Mouse (Mus musculus) layer of hippocampus, adult 18-20 months (tissue): ENCODE measurements around the gene Pias3. TPM values are rescaled to one million over a fixed set of nuclear protein-coding genes. Genes with fewer than 3 reads are reported as not detected.
A peak's percentile ranks its signal among the peaks of the same experiment; 100 is the strongest.
"Not testable (repeated sequence)": the region's sequence is repeated elsewhere in the genome, so short reads cannot be mapped to it uniquely, and the experiment has no call there.

Experiments
- DNase-seq, 2 experiments: peaks; one replicate each; pipeline ENCODE4 v3.0.0; 2022; ENCODE audit warnings: low spot score in 2 of 2
- long read RNA-seq: library from polyadenylated mRNA; stranded (forward); transcript quantifications from one replicate; pipeline ENCODE4 v2.0.0, GENCODE M21; 2021
- total RNA-seq, 2 experiments: library from RNA; stranded (reverse); gene quantifications; 2 replicates each; pipeline ENCODE4 v1.2.3; 2021

The Pias3 gene
- 10 to 100 TPM; 28.9 to 31.5 TPM for total RNA-seq
- long read RNA-seq, transcript Pias3-202 (14 exons, 2,858 nt) = minor isoform, 8 of 53 reads
- long read RNA-seq, transcript Pias3-201 (14 exons, 2,931 nt) = major isoform, 31 of 53 reads
- long read RNA-seq, partial matches to known transcripts = 6 of 53 reads
- long read RNA-seq, other reads (novel, unspliced or antisense) = 7 of 53 reads

GRCm38 (mm10) chr3:96696198-96696765, at the start of gene Pias3:
Pias3 (plus strand) TSS chr3:96696384.
- peak in 1 of 2 experiments; percentile 30 for DNase-seq

DNA sequence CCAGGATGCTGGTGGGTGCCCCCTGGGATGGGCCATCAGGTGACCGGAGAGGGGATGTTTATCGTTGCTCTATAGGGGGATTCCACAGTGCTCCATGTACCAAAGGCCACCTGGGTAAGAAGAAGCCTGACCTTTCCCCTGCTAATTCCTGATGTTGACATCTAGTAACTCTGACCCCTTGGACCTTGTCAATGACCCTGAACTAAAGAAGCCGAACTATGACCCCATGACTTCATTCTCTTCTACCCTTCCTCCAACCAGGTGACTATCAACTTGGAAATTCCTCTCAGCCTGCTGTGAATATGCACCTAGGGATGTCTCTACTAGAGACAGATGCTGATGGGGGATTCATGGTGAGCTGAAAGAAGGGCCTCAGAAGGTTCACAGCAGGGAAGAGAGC, 48.8 kb upstream of the Pias3 start:
- DNase-seq = no peak

- no peak for DNase-seq
Measured at GRCm38 (mm10) chr3:96660901-96661300, 35.3 kb upstream of the Pias3 start.

DNA sequence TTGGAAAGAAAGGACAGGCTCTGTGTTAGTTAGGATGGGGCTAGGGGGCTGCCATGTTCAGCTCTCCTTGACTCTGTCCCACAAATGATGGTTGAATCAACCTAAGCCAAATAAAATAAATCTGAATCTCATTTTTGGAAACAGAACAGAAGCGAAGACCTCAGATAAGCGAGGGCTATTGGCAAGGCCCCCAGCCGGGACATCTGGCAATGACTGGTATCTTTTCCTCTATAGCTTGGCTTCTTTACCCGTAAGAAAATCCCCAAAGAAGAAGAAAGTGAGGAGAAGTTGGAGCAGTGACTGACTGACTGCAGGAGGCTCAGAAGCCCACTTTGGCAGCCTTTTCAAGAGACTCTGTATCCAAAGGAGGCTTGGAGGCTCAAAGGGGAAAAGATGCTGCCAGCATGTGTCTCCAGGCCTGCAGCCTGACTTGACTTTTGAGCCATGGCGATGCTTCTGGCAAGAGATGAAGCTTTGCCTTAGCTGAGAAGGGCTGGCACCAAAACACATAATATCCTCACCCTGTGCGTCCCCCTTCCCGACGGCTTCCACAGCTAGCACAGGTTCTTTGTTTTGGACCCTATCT, 33.4 kb upstream of the Pias3 start:
- DNase-seq = no peak

GRCm38 (mm10) chr3:96663432-96664239, 32.5 kb upstream of the Pias3 start:
- peak; percentile 83 to 94 for DNase-seq

DNA sequence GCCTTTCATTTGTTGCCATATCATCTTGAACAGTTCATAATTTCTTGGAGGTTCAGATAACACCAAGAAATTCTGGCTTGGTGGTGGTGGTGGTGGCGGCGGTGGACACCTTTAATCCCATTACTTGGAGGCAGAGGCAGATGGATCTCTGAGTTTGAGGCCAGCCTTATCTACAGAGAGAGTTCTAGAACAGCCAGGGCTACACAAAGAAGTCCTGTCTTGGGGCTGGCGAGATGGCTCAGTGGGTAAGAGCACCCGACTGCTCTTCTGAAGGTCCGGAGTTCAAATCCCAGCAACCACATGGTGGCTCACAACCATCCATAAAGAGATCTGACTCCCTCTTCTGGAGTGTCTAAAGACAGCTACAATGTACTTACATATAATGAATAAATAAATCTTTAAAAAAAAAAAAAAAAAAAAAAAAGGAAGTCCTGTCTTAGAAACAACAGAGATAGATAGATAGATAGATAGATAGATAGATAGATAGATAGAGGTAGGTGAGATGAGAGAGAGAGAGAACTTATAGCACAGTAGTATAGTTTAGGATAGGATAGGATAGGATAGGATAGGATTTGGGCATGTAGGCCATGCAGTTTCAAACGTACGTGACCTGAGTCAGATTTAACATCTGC, 30.3 kb upstream of the Pias3 start:
- DNase-seq = not testable (repeated sequence)

- DNase-seq = no peak
Measured at GRCm38 (mm10) chr3:96666916-96667315, 29.3 kb upstream of the Pias3 start.

GRCm38 (mm10) chr3:96667316-96667715, 28.9 kb upstream of the Pias3 start:
- DNase-seq = no peak

DNA sequence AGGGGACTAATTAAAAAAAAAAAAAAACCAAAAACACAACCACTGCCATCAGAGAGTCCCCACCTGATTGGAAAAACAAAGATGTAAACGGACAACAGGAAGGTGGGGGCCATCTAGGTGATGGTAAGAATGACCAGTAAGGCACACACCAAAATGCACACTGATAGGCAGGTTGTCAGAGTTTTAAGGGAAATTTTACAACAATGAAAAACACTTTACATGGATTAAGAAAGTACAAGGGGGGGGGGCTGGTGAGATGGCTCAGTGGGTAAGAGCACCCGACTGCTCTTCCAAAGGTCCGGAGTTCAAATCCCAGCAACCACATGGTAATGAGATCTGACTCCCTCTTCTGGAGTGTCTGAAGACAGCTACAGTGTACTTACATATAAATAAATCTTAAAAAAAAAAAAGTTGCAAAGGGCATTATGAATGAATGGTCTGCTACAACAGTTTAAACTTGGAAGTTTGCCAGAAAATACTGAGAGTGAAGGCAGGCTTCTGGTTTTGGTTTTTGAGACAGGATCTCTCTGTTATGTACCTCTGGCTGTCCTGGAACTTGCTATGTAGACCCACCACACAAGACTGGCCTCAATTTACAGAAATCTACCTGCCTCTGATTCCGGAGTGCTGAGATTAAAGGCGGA, 27.6 kb upstream of the Pias3 start:
- no peak for DNase-seq

DNA sequence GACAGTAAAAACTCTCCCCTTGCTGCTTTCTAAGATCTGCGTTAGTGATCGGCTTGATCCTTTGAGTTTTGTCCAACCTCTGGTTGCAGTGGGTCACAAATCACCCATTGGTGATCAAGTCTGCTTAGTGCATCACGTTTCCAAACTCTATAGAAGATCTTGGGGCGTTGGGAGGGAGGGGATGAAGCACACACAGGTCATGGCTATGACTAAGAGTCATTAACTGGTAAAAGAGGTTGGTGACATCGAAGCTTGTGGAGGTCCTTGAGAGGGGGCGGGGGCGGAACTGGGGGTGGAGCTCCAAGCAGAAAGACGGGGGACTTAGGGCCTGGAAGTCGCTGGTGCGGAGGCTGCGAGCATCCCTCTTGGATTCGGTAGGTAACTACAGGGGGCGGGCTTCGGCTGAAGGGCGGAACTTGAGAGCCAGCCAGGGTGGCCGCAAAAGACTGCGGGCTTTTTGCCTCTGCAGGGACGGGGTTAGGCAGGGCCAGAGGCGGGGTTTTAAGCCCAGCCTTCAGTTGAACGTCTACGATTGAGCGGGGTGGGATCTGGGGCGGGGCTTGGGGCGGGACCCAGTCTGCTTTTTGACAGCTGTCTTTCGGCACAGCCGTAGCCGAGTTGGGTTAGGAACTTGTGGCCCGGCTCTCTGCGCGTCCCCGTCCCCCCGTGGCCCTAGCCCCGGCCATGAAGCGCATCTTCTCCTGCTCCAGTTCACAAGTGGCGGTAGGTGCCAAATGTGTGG, 26.3 kb upstream of the Pias3 start, which contains the start of gene Ankrd35:
Gene Ankrd35, plus strand, starts transcription at position 405 of the 742 bp plus-strand sequence.
- DNase-seq = peak; percentile 50 to 70

DNA sequence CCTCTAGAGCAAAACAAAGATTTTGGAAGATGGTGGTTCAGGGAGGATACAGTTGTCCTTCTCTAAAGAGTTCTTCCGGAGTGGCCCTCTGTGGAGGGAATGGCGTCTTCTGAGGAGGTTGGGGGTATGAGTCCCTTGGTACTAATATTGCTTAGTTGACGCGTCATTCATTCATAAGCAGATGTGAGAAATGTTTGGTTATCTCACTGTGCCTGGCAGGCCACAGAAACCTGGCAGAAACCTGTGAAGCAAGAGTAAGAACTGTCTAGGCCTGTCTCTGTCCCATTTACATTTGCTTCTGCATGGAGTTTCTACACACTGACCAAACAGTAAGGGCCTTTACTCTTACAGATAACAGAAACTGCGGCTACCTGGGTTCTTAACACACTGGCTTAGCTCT, 24.7 kb upstream of the Pias3 start:
- no peak for DNase-seq

GRCm38 (mm10) chr3:96673514-96673913, 22.7 kb upstream of the Pias3 start:
- DNase-seq = no peak

- DNase-seq = no peak
Measured at GRCm38 (mm10) chr3:96674442-96674841, 21.7 kb upstream of the Pias3 start.

DNA sequence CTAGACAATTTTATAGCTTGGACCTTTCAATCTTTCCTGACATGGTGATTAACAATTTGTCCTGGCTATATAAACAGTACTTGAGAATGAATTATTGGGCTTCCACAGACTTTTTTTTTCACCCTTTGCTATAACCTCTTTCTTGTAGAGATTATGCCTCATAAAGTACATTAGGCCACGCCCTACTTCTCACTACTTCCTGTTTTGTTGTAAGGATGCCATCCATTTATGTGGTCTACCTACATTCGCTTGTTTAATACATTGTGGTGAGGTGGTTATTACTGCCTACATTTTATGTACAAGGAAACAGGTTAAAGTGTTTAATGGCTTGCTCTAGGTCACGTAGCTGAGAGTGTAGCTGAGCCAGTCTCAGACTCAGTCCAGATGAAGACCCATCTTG, 21.0 kb upstream of the Pias3 start:
- no peak for DNase-seq

DNA sequence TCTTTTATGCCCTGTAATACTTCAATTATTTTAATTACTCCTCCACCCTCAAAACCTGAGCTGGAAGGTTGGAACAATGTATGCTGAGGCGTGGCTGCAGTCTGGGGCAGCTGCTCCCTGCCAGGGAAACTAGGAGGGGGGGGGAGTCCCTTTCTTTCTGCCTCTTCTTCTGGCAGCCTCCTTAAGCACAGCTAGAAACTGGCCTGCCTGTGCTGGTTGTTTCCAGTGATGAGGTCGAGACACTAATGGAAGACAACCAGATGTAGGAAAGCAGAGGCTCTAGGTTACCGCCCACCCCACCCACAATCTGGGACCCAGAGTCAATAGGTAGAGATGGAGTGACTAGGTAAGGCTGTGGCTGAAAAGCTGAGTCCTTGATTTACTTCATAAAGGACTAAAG, 20.5 kb upstream of the Pias3 start:
- DNase-seq = no peak

DNA sequence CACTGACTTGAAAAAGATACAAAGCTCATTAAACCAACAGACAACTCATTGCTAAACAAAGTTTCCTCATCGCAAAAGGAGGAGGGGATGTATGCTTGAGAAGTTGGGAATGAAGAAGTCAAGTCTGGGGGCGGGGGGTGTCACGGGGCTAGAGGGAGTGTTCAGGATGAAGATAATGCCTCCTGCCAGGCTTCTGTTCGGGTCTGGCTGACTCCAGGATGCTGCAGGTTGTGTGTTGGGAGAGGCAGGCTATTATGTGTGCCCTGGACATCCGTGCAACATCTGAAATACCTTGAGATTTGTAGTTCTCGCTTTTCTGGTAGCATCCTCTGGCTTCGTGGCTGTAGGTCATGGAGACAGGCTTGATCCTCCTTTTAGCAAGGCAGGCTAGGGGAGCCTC, 17.7 kb upstream of the Pias3 start:
- no peak for DNase-seq

GRCm38 (mm10) chr3:96679159-96679674, 17.0 kb upstream of the Pias3 start:
- no peak for DNase-seq

DNA sequence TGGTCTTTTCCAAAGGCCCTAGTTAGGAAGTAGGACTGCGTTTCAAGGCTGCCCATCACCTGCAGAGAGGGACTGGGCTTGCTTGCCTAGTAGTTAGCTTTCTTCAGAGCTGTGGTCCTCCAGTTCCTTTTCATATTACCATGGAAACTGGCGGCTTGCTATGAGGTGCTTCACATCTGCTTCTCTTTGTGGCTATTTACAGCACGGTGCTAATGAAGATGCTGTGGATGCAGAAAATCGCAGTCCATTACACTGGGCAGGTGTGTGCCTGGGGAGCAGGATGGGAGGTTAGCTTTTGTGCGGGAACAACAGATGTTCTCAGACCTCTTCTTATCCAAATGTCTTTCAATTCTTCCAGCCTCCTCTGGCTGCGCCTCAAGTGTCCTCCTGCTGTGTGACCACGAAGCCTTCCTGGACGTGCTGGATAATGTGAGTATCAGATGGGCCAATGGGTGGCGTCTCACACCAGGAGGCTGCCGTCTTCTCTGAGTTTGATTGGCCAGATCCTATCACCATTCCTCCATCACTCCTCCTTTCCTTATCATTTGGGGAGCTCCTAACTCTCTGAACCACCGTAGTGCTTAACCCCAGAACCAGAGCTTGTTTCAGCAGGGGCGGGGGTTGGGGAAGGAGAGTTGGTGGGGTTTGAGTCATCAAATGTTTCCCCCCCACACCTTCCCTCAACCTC, 15.8 kb upstream of the Pias3 start:
- no peak for DNase-seq

DNA sequence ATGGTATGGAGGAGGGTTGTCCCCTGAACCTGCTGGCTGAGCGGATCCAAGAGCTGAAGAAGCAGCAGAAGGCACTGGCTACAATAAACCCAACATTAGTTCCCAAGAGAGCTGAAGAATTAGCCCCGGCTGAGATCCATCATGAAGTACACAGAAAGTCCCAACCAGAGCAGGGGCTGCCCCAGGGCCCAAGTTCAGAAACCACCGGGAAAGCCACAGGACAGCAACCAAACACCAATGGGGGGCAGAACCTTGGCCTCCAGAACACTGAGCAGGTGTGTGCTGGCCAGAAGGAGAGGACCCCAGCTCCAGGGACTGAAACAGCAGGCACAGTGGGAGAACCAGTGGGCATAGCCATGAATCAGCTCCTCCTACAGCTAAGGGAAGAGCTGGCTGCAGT, 12.7 kb upstream of the Pias3 start:
- DNase-seq = no peak
